Mouse (Mus musculus) hindbrain, embryonic 10.5 days (tissue): ENCODE data around the gene St6gal1. TPM values are rescaled to one million over a fixed set of nuclear protein-coding genes. Genes with fewer than 3 reads are reported as not detected.

Experiments
- DNase-seq: peaks from one replicate; pipeline ENCODE4 v3.0.0-alpha.2; 2017; ENCODE audit warnings: low spot score
- H3K27ac ChIP-seq: fragments of 300-500 bp; sonication (generic); 2 replicates; pipeline ENCODE4 v1.5.1; 2016; ENCODE audit warnings: mild to moderate bottlenecking, moderate library complexity
- H3K27me3 ChIP-seq: fragments of 300-500 bp; sonication (generic); 2 replicates; pipeline ENCODE4 v1.6.1; 2016; ENCODE audit warnings: mild to moderate bottlenecking; ENCODE audit not compliant: poor library complexity, insufficient read depth, severe bottlenecking
- H3K36me3 ChIP-seq: fragments of 300-500 bp; sonication (generic); 2 replicates; pipeline ENCODE4 v1.6.1; 2016; ENCODE audit warnings: mild to moderate bottlenecking, moderate library complexity
- H3K4me1 ChIP-seq: fragments of 300-500 bp; sonication (generic); replicated peaks from 2 replicates; pipeline ENCODE4 v1.6.1; 2016; ENCODE audit warnings: mild to moderate bottlenecking
- H3K4me3 ChIP-seq: fragments of 300-500 bp; sonication (generic); 2 replicates; pipeline ENCODE4 v1.5.1; 2016; ENCODE audit warnings: mild to moderate bottlenecking, moderate library complexity
- H3K9me3 ChIP-seq: fragments of 300-500 bp; sonication (generic); 2 replicates; pipeline ENCODE4 v1.6.1; 2016; ENCODE audit warnings: mild to moderate bottlenecking, moderate library complexity
- WGBS: fragments of 180-500 bp; shearing (Covaris S2); methylation state at CpG from one replicate; pipeline ENCODE4 v1.1.7; 2016; 5-methylcytosine and 5-hydroxymethylcytosine counted together
- polyA plus RNA-seq: library from polyadenylated mRNA; unstranded; fragments of >200 nt; fragmentation: Nextera tagmentation; extraction: Ambion mirVana; gene quantifications from 2 replicates; pipeline ENCODE4 v1.2.1, GENCODE M21; 2016

St6gal1 gene
- polyA plus RNA-seq, 1 experiment from 2014 or later = 26.6 TPM

GRCm38 (mm10) chr16:23403008-23403755 is 178.6 kb downstream of the St6gal1 start:
- no peaks in the 10 kb centered on the region for H3K27me3 ChIP-seq
- 0 out of 2 replicates have a peak, but pooled peaks cover 8% of the 10 kb centered on the region for H3K4me1 ChIP-seq
- H3K9me3 ChIP-seq = no peaks in the 10 kb centered on the region
- no peak overlapping the region for H3K27ac ChIP-seq
- H3K4me3 ChIP-seq = no peak overlapping the region
- peak; percentile 82 for DNase-seq
- H3K36me3 ChIP-seq = no peaks in the 10 kb centered on the region
- 47% methylated on average over 8 of the region's 8 CpGs for WGBS

Other genes starting within 250 kb of the St6gal1 start
- not detected in 2 replicates for gene Kng2, start 195.3 kb upstream of the St6gal1 start, polyA plus RNA-seq
- gene Kng1, start 166.9 kb upstream of the St6gal1 start, polyA plus RNA-seq = not detected in 2 replicates
- gene Eif4a2, start 117.3 kb upstream of the St6gal1 start, polyA plus RNA-seq = 133 and 157 TPM in 2 replicates
- gene Rfc4, start 97.0 kb upstream of the St6gal1 start, polyA plus RNA-seq = 190 and 227 TPM in 2 replicates
- not detected in 2 replicates for gene Adipoq, start 78.2 kb upstream of the St6gal1 start, polyA plus RNA-seq
- not detected in 2 replicates for gene Rtp1, start 204.4 kb downstream of the St6gal1 start, polyA plus RNA-seq